Mouse (Mus musculus): ENCODE results near the gene Nupl1. TPM values are rescaled to one million over a fixed set of nuclear protein-coding genes. Genes with fewer than 3 reads are reported as not detected.

The Nupl1 gene
- polyA plus RNA-seq, 1 experiment from 2014 or later, result not detected

GRCm38 (mm10) chr14:60214040-60214439 is 37.2 kb downstream of the Nupl1 start:
- WGBS, result 55% methylated on average over 1 of the region's 1 CpGs
- Histone ChIP-seq H3K4me3 (no peak overlapping the region), H3K36me3 (peaks cover 22% of the 10 kb centered on the region), H3K27ac (no peak overlapping the region), H3K9me3 (replicated peaks) (no peaks in the 10 kb centered on the region), H3K4me1 (no peaks in the 10 kb centered on the region), H3K27me3 (ENCODE audit: low read depth, poor library complexity, severe bottlenecking) (no peaks in the 10 kb centered on the region)
- no peak for DNase-seq (ENCODE audit: low spot score)

GRCm38 (mm10) chr14:60209166-60209565 is 42.1 kb downstream of the Nupl1 start:
- H3K9me3 ChIP-seq (replicated peaks), result no peaks in the 10 kb centered on the region
- no peaks in the 10 kb centered on the region for H3K27me3 ChIP-seq (ENCODE audit: low read depth, poor library complexity, severe bottlenecking)
- no peak overlapping the region for H3K27ac ChIP-seq
- no peak overlapping the region for H3K4me3 ChIP-seq
- H3K36me3 ChIP-seq, result no peaks in the 10 kb centered on the region
- DNase-seq (ENCODE audit: low spot score), result no peak
- no peaks in the 10 kb centered on the region for H3K4me1 ChIP-seq
- WGBS, result 95% methylated on average over 7 of the region's 7 CpGs

- H3K27ac ChIP-seq, result no peak overlapping the region
- WGBS, result 93% methylated on average over 6 of the region's 6 CpGs
- H3K4me1 ChIP-seq, result no peaks in the 10 kb centered on the region
- no peak for DNase-seq (ENCODE audit: low spot score)
- no peaks in the 10 kb centered on the region for H3K27me3 ChIP-seq (ENCODE audit: low read depth, poor library complexity, severe bottlenecking)
- H3K36me3 ChIP-seq, result no peaks in the 10 kb centered on the region
- no peak overlapping the region for H3K4me3 ChIP-seq
- no peaks in the 10 kb centered on the region for H3K9me3 ChIP-seq (replicated peaks)
Observed at GRCm38 (mm10) chr14:60204993-60205392, 46.2 kb downstream of the Nupl1 start.

GRCm38 (mm10) chr14:60196884-60197283 is 54.3 kb downstream of the Nupl1 start, which contains the start of gene Atp8a2:
Gene Atp8a2, minus strand, starts transcription at chr14:60197179.
- H3K36me3 ChIP-seq, result no peaks in the 10 kb centered on the region
- WGBS, result 79% methylated on average over 7 of the region's 7 CpGs
- no peaks in the 10 kb centered on the region for H3K9me3 ChIP-seq (replicated peaks)
- H3K4me1 ChIP-seq, result no peaks in the 10 kb centered on the region
- DNase-seq (ENCODE audit: low spot score), result no peak
- H3K27ac ChIP-seq, result no peak within 1 kb of the TSS
- H3K27me3 ChIP-seq (ENCODE audit: low read depth, poor library complexity, severe bottlenecking), result no peaks in the 10 kb centered on the region
- no peak within 1 kb of the TSS for H3K4me3 ChIP-seq

GRCm38 (mm10) chr14:60195999-60196398 is 55.2 kb downstream of the Nupl1 start:
- no peak overlapping the region for H3K4me3 ChIP-seq
- no peaks in the 10 kb centered on the region for H3K9me3 ChIP-seq (replicated peaks)
- H3K36me3 ChIP-seq, result no peaks in the 10 kb centered on the region
- H3K27ac ChIP-seq, result no peak overlapping the region
- H3K27me3 ChIP-seq (ENCODE audit: low read depth, poor library complexity, severe bottlenecking), result no peaks in the 10 kb centered on the region
- 93% methylated on average over 5 of the region's 5 CpGs for WGBS
- DNase-seq (ENCODE audit: low spot score), result no peak
- H3K4me1 ChIP-seq, result no peaks in the 10 kb centered on the region

GRCm38 (mm10) chr14:60194606-60195005 is 56.6 kb downstream of the Nupl1 start:
- H3K4me1 ChIP-seq, result no peaks in the 10 kb centered on the region
- WGBS, result 75% methylated on average over 1 of the region's 1 CpGs
- no peaks in the 10 kb centered on the region for H3K27me3 ChIP-seq (ENCODE audit: low read depth, poor library complexity, severe bottlenecking)
- H3K4me3 ChIP-seq, result no peak overlapping the region
- H3K27ac ChIP-seq, result no peak overlapping the region
- no peaks in the 10 kb centered on the region for H3K9me3 ChIP-seq (replicated peaks)
- H3K36me3 ChIP-seq, result no peaks in the 10 kb centered on the region
- no peak for DNase-seq (ENCODE audit: low spot score)

- no peak for DNase-seq (ENCODE audit: low spot score)
- Histone ChIP-seq H3K36me3 (no peaks in the 10 kb centered on the region), H3K4me3 (no peak overlapping the region), H3K27me3 (ENCODE audit: low read depth, poor library complexity, severe bottlenecking) (no peaks in the 10 kb centered on the region), H3K9me3 (replicated peaks) (no peaks in the 10 kb centered on the region), H3K27ac (no peak overlapping the region), H3K4me1 (no peaks in the 10 kb centered on the region)
- WGBS, result 91% methylated on average over 5 of the region's 5 CpGs
Observed at GRCm38 (mm10) chr14:60189771-60190170, 61.5 kb downstream of the Nupl1 start.

GRCm38 (mm10) chr14:60188201-60188825 is 62.9 kb downstream of the Nupl1 start:
- no peaks in the 10 kb centered on the region for H3K36me3 ChIP-seq
- no peaks in the 10 kb centered on the region for H3K27me3 ChIP-seq (ENCODE audit: low read depth, poor library complexity, severe bottlenecking)
- H3K27ac ChIP-seq, result no peak overlapping the region
- H3K4me3 ChIP-seq, result no peak overlapping the region
- WGBS, result 82% methylated on average over 5 of the region's 5 CpGs
- no peaks in the 10 kb centered on the region for H3K4me1 ChIP-seq
- no peak for DNase-seq (ENCODE audit: low spot score)
- H3K9me3 ChIP-seq (replicated peaks), result no peaks in the 10 kb centered on the region

GRCm38 (mm10) chr14:60181306-60181705 is 69.9 kb downstream of the Nupl1 start:
- no peaks in the 10 kb centered on the region for H3K36me3 ChIP-seq
- DNase-seq (ENCODE audit: low spot score), result no peak
- no peaks in the 10 kb centered on the region for H3K9me3 ChIP-seq (replicated peaks)
- 94% methylated on average over 2 of the region's 2 CpGs for WGBS
- no peak overlapping the region for H3K27ac ChIP-seq
- H3K4me1 ChIP-seq, result peaks cover 18% of the 10 kb centered on the region
- peaks cover 45% of the 10 kb centered on the region for H3K27me3 ChIP-seq (ENCODE audit: low read depth, poor library complexity, severe bottlenecking)
- H3K4me3 ChIP-seq, result no peak overlapping the region

- H3K9me3 ChIP-seq (replicated peaks), result no peaks in the 10 kb centered on the region
- no peaks in the 10 kb centered on the region for H3K36me3 ChIP-seq
- WGBS, result 39% methylated on average over 2 of the region's 2 CpGs
- peaks cover 72% of the 10 kb centered on the region for H3K27me3 ChIP-seq (ENCODE audit: low read depth, poor library complexity, severe bottlenecking)
- no peak for DNase-seq (ENCODE audit: low spot score)
- H3K4me1 ChIP-seq, result peaks cover 22% of the 10 kb centered on the region
- H3K4me3 ChIP-seq, result no peak overlapping the region
- H3K27ac ChIP-seq, result no peak overlapping the region
Observed at GRCm38 (mm10) chr14:60178571-60178955, 72.7 kb downstream of the Nupl1 start.

GRCm38 (mm10) chr14:60177614-60178570 is 73.3 kb downstream of the Nupl1 start:
- Histone ChIP-seq H3K27ac (peak overlapping the region; percentile 76), H3K27me3 (ENCODE audit: low read depth, poor library complexity, severe bottlenecking) (peaks cover 72% of the 10 kb centered on the region), H3K36me3 (no peaks in the 10 kb centered on the region), H3K4me1 (peaks cover 23% of the 10 kb centered on the region), H3K9me3 (replicated peaks) (no peaks in the 10 kb centered on the region), H3K4me3 (peak overlapping the region; percentile 78)
- WGBS, result 23% methylated on average over 37 of the region's 37 CpGs
- peak; percentile 56 for DNase-seq (ENCODE audit: low spot score)

GRCm38 (mm10) chr14:60176891-60177613 is 74.2 kb downstream of the Nupl1 start:
- under 1% methylated on average over 84 of the region's 84 CpGs for WGBS
- peaks cover 20% of the 10 kb centered on the region for H3K4me1 ChIP-seq
- DNase-seq (ENCODE audit: low spot score), result peak; percentile 58
- H3K4me3 ChIP-seq, result peak overlapping the region; percentile 78
- H3K27ac ChIP-seq, result peak overlapping the region; percentile 76
- no peaks in the 10 kb centered on the region for H3K9me3 ChIP-seq (replicated peaks)
- H3K27me3 ChIP-seq (ENCODE audit: low read depth, poor library complexity, severe bottlenecking), result peaks cover 72% of the 10 kb centered on the region
- no peaks in the 10 kb centered on the region for H3K36me3 ChIP-seq

All from limb, embryonic 10.5 days (tissue).